Mouse (Mus musculus) monocyte, adult 5-6 weeks (primary cell): ENCODE measurements around the gene Pgbd1. TPM values are rescaled to one million over a fixed set of nuclear protein-coding genes. Genes with fewer than 3 reads are reported as not detected.
"Not testable (repeated sequence)": the region's sequence is repeated elsewhere in the genome, so short reads cannot be mapped to it uniquely, and the experiment has no call there.

ENCODE experiments used
- ATAC-seq: fragments of 153-309, 156-312 bp; replicated peaks from 2 replicates; pipeline ENCODE4 v1.8.0; 2017; ENCODE audit warnings: mild to moderate bottlenecking; ENCODE audit not compliant: low TSS enrichment, insufficient number of reproducible peaks, severe bottlenecking, poor library complexity, low FRiP score
- total RNA-seq: library from RNA; stranded (forward); fragments of 200-1000, 200-491, 200-594 nt; gene quantifications from 3 replicates; pipeline ENCODE4 v1.2.3, GENCODE M21; 2017

Pgbd1 gene
- total RNA-seq, 1 experiment from 2014 or later = 1.1 TPM

DNA sequence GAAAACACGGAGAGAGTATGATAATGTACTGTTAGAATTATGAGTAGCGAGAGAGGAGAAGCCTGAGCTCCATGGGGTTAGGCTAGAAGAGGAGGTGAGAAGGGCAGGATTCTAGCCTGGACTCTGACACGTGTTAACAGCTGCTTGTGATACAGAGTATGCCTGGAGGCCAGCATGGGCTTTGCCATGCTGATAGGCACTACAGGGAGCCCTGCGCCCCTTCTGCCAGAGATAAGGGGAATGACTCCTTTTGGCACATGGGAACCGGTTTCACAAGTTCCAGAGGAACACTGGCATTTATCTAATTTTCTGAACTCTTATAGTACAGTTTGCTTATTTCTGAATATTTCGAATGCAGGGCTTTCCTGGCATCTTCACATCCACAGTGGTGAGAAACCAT, 22.0 kb downstream of the Pgbd1 start:
- ATAC-seq = no peak

DNA sequence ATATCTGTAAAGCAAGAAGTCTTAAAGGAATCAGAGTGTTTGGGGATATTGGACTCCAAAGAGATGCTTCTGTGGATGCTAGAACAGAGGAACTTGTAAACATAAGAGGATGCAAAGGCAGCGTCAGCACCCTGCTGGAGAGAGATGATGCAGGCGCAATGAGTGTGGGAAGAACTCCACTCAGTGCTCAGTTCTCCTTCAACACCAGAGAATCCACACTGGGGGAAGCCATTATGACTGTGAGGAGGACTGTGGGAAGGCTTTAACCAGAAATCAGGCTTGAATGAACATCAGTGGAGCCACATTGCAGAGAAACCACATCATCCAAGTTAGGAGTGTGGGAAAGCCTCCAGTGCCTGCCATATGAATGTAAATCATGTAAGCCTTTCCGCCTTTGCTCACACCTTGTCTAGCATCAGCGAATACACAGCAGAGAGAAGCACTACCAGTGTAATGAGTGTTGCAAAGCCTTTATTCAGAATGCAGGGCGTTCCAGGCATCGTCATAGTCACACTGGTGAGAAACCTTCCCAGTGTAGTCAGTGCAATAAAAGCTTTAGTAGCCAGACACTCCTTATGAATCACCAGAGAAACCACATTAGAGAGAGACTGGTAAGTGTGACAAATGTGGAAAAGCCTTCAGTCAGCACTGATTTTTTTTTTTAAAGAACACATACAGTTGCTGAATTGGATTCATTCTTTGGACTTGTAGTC, 23.4 kb downstream of the Pgbd1 start:
- ATAC-seq = no peak

DNA sequence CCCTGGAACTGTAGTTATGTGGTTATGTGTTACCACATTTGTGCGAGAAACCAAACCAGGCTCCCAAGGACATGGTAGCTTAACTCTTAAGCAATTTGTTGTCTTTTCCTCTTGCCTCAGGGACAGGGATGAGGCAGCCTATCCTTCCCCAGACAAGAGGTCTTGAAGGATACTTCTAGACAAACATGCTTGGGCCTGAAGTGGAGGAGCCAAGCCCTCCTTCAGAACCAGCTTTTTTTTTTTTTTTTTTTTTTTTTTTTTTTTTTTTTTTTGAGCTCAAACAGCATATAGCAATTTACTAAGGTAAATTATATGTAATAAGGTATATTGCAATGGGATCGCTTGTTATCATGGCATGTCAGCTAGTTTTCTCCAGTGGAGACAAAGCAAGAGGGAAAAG, 25.1 kb downstream of the Pgbd1 start:
- no peak for ATAC-seq

DNA sequence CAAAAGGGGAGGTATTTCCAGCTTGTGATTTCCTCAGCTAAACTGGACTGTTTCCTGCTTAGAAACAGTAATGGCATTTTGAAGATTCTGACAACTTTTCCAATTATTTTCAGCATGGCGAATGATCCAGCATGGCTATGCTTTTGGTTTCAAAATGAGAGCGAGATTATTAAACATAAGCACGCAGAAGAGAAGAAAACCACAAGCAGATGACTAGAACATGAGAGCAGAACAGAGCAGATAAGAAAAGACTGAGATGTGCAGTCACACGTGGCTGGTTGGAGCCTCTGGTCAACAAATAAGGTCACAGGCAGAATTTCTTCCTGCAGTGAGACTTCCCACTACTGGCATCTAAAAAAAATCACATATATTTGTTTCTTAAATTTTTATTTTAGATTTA, 25.6 kb downstream of the Pgbd1 start:
- no peak for ATAC-seq

DNA sequence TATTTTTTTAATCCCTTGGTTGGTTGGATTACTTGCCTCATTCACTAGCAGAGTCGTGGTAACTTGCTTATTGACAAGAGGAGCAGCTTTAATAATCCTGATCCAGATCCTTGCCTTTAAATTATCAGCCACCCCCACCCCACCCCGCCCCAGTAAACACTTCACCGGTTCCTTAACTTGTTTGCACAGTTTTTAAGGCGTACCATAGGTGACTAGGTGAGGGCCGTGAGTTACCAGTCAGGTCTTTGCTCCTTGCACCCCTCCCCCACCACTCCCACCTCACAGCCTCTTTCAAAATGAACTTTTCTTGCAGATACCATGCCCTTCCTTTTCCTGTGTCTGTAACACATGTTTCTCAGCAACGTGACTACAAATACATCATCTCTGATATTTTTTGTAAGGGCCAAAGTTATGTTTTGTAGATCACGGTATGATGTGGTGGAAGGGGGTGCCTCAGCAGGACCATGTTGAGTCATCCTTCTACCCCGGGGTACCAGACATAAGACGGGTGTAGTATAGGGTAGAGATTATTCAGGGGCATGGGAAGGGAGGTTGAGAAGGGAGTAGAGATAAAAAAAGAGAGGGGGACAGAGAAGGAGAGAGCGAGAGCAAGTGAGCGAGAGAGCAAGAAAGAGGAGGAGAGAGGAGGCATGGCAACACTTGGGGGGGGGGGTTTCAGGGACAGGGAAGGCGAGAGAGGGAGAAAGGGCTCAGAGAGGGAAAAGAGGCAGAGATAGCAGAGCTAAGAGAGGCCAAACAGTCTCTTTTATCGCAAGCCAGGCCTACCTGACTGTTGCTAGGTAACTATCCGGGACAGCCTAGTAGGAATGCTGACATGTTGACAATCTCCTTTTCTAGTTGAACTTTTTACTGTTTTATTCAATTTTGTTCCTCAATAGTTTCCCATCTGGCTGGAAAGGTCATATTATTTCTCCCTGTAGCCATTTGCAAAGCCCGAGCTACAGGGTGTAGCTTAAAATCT, 26.3 kb downstream of the Pgbd1 start:
- ATAC-seq = no peak

DNA sequence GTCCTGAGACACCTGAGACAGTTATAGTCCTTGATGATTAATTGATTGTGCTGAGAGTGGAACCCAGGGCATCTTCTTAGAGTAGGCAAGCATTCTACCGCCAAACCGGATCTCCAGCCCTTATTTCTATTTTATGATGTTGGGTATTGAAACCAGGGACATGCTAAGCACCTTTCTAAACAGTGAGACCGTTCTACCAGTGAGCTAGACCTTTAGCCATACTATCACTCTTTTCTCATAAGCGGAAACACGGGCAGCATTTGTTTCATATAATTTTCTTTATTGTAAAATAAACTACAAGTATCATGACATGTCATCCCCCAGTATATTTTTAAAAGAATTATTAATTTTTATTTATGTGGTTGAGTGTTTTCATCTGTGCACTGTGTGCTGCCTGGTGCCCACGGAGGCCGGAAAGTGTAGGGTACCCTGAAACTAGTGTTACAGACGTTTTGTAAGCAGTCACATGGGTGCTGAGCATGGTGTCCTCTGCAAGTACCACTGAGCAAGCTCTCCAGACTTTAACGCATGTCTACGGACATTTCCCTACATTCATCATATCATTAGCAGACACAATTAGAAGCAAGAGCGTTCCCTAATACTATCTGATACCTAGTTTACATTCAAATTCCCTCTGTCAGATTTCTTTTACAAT, 31.9 kb downstream of the Pgbd1 start:
- ATAC-seq = 0 out of 2 replicates have a peak, but pooled peaks have one; percentile 17

DNA sequence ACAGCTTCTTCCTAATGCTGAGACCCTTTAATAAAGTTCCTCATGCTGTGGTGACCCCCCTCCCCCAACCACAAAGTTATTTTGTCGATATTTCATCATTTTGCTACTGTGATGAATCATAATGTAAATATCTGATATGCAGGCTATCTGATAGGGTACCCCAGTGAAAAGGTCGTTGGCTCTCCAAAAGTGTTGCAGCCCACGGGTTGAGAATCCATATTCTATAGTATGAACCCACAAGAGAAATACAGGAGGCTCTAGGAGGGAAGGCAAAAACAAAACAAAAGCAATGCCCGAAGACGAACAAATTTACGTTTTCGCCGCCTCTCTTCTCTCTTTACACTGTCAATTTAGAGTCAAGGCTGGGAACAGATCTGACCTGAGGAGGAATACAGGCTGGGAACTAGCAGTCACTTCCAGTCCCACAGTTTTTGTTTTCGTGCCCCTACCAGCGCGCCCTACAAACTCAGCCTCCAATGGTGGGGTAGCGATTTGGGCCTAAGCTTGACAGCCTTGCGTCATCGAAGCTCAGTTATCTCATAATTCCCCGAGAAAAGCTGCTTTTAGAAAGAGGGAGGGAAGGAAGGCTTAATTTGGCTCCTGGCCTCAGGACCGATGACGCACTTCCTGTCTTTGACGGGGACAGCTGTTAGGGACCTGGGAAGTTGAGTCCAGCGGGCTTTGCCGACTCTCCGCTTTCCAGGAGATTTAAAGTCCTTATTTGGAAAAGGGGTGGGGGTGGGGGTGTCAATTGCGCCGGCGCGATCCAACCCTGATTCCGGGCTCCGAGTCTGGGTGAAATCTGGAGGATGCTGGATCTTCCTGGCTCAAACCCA, 32.7 kb downstream of the Pgbd1 start:
- ATAC-seq = peak; percentile 82

DNA sequence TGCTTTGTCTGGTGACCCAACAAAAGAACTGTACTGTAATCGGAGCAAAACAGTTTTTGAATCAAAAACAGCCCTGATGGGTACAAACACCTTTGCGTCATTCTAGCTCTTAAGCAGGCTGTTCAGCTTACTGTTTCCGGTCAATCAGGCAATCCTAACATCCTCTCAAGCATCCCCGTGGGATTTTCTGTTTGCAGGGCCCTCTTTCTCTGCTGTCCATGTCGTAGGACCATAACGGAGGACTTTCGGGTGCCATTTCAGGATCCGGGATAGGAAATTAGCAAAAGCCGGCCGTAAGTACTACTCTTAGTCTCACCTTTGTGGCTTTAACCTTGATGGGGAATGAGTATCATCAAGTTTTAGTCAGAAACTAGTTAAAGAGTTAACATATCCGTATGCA, 33.5 kb downstream of the Pgbd1 start:
- no peak for ATAC-seq

DNA sequence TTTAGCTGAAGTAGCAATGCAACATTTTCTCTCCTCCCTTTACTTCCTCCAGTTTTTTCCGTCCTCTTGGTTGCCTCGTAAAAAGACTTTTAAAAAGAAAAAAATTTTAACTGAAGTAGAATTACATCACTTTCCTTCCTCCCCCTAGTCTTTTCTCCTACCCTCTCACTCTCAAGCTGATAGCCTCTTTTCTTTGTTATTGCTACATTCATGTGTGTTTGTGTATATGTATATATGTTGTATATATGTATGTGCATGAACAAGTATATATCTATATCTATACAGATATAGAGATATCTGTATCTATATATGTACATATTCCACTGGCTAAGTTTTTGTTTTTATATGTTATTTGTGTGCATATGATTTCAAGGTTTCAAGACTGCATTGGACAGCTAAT, 38.0 kb downstream of the Pgbd1 start:
- no peak for ATAC-seq

DNA sequence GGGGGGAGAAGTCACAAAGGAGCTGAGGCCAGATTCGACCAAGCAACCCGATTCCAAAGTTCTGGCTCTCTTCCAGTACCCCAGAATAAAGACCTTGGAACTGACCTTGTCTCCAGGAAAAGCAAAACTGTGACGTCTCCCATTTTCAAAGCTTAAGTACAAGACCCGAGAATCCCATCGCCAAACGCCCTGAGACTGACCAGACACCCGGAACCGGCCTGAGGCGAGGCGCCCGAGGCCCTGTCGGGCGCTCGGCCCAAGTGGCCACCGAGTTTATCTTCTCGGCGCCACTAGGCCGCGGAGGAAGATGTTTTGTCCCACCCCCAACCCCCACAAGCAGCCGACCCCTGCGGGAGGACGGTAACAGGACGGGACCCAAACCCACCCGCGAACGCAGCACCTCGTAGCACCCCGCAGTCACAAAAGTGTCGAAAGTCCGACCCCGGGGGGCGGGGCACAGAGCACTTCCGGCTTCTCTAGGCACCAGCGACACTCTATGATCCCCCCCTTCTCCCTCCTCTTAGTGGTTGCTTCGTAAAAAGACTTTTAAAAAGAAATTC, 38.5 kb downstream of the Pgbd1 start, which contains the start of gene Zkscan3:
Zkscan3 (minus strand) TSS at position 469 of the 560 bp plus-strand sequence.
- peak; percentile 97 for ATAC-seq

DNA sequence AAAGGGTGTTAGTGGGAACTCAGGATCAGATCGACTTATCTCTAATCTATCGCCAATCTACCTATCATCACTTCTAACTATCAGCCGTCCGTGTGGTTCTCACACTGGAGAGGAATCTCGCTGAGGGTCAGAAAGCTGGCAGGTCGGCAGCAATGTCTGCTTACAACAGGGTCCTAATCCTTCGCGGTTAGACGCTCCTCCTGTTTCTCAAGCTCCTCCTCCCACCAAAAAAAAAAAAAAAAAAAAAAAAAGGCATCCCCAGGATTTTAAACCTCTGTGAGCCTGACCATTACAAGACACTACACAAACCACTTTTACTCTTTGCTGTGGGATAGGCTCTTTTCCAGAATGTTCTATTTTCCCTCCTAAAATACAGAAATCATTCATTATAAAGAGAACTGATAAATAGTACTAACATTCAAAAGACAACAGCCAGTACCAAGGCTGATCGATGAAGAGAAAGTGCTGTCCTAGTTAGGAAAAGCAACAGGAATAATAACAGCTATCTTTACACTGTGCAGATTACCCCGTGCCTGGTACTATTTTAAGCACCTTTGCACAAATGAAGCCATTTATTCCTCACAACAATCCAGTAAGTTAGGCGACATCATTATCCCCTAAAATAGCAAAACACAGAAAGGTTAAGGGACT, 39.1 kb downstream of the Pgbd1 start:
- no peak for ATAC-seq

DNA sequence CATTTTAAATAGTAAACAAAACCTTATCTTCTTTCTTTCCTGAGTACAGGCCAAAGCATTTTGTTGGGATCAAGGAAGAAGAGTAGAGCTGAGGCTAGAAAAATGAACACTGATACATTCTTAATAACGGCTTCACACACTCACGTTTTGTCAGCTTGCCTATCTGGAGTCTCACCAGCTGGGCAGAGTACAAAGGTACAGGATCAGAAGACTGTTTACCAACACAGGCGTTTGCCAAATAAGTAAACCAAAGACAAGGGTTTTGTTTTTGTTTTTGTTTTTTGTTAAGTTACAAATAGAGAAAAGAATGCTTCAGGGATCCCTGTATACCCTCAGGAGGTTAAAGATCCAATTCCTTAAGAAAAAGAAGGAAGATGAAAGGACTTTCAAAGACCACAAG, 39.7 kb downstream of the Pgbd1 start:
- no peak for ATAC-seq

DNA sequence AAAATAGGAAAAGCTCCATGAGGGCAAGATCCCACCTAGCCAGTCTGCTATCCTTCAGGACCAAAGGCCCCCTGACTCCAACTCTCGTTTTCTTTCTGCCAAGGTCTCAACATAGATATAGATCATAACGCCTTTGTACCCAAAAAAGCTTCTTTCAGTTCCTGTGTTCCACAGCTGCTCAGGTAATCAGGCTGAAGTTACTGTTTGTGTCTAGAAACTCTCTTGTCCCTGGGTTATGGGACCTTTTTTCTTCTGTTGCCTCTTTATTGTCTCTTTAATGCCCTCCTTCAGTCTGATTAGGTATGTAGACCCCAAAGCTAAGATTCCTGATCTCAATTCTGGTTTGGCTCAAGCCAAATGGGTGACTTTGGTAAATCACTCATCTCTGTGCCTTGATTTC, 43.4 kb downstream of the Pgbd1 start:
- ATAC-seq = no peak

DNA sequence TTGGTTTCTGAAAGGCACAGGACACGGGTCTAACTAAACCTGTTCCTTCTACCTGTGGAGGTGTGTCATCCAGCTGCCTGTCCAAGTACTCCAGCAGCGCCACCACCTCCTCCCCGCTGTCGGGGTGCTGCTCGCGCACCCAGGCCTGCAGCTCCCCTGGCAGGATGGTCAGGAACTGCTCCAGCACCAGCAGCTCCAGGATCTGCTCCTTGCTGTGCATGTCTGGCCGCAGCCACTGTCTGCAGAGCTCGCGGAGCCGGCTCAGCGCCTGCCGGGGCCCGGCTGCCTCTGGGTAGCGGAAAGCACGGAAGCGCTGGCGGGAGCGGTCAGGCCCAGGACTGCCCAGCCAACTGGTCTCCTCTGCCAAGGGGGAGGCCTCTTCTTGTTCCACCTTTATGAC, 44.8 kb downstream of the Pgbd1 start:
- not testable (repeated sequence) for ATAC-seq

DNA sequence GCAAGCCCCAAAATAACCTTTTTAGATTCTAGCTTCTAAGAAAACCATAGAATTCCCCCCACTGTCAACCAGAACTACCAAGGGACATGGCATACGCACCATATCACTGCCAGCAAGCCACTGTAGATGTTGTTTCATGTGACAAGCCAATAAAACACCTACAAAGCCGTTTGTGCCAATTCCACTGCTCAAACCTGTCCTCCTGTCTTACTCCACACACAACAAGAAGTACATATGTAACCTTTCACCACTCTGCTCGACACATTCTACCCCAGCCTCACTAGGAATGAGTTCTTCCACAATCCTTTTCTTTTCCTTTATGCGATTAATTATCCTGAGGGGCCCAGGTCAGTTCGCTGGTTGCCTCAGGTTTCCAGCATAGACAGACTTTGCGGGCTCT, 45.2 kb downstream of the Pgbd1 start:
- ATAC-seq = no peak

DNA sequence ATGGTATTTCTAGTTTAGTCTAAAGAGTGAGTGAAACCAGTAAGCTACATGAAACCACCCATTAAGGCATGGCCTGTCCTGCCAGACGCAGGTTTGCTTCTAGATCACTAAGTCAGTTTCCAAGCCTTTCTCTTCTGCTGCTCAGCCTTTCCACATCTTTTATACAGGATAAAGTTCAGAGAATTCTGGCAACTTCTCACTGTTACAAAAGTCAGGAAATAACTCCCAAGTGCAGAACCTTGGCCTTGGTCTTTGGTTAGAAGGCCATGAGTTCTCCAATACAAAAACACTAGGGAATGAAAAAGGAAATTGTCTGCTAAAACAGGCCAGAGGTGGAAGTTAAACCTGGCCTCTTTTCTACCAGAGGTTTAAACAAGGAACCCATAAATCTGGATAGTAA, 45.6 kb downstream of the Pgbd1 start:
- ATAC-seq = no peak

DNA sequence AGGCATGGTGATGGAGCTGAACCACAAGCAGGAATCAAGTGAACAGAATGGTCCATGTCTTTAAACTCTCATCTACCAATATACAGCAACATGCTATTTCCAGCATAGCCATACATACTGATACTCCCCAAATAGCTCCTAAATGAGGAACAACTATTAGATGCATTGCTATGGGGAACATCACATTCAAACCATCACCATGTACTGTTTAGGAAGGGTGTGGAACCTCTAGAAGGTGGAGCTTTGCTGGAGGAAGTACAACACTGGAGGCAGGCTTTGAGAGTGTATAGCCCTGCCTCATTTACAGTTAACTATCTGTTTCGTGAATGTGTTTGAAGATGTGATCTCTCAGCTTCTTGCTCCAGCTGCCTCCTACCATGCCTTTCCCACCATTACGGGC, 63.1 kb downstream of the Pgbd1 start:
- 0 out of 2 replicates have a peak, but pooled peaks have one; percentile 53 for ATAC-seq

DNA sequence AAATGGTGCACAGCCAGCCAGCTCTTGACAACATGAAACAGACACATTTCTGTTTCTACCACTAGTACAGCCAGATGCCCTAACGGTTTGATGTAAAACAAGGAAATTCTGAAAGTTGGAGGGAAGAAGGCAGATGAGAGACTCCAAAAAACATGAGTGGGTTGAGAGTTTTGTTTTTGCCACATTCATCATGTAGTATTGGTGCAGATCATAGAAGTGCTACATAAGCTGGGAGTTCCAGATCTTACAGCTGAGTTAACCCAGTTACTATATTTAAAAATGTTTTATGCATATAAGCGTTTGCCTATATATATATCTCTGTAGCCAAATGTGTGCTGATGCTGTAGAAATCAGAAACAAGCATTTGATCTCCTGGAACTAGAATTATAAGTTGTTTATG, 68.2 kb downstream of the Pgbd1 start:
- ATAC-seq = no peak
